Mouse (Mus musculus): ENCODE measurements around the gene Skint3. TPM values are rescaled to one million over a fixed set of nuclear protein-coding genes. Genes with fewer than 3 reads are reported as not detected.
"Not testable (repeated sequence)": the region's sequence is repeated elsewhere in the genome, so short reads cannot be mapped to it uniquely, and the experiment has no call there.

Skint3 gene
- not detected in 2 replicates for total RNA-seq (2021)
- long read RNA-seq, result 0 reads

- no peak for DNase-seq
Measured at GRCm38 (mm10) chr4:112231945-112232344, at the start of gene Skint3. Gene Skint3, plus strand, starts transcription at chr4:112232245.

GRCm38 (mm10) chr4:112243416-112243815 lies 11.4 kb downstream of the Skint3 start:
- DNase-seq, result no peak

GRCm38 (mm10) chr4:112243951-112244350 lies 11.9 kb downstream of the Skint3 start:
- no peak for DNase-seq

- no peak for DNase-seq
Measured at GRCm38 (mm10) chr4:112256022-112256421, 24.0 kb downstream of the Skint3 start.

- no peak for DNase-seq
Measured at GRCm38 (mm10) chr4:112287178-112287974, 55.3 kb downstream of the Skint3 start.

- no peak for DNase-seq
Measured at GRCm38 (mm10) chr4:112288396-112288795, 56.4 kb downstream of the Skint3 start.

- DNase-seq, result no peak
Measured at GRCm38 (mm10) chr4:112302305-112302704, 70.3 kb downstream of the Skint3 start.

- DNase-seq, result no peak
Measured at GRCm38 (mm10) chr4:112302855-112303509, 70.9 kb downstream of the Skint3 start.

- DNase-seq, result not testable (repeated sequence)
Measured at GRCm38 (mm10) chr4:112349111-112349510, 117.1 kb downstream of the Skint3 start.

Other genes with a start within 250 kb of the Skint3 start
- gene Skint1, start 226.0 kb upstream of the Skint3 start, total RNA-seq (2021), result not detected in 2 replicates
- not detected in 2 replicates for gene Skint4, start 160.2 kb upstream of the Skint3 start, total RNA-seq (2021)
- not detected in 2 replicates for gene Skint9, start 201.7 kb downstream of the Skint3 start, total RNA-seq (2021)

Data from adrenal gland, postnatal 25 days (tissue).